Mouse (Mus musculus): ENCODE results near the gene Usf3. TPM values are rescaled to one million over a fixed set of nuclear protein-coding genes. Genes with fewer than 3 reads are reported as not detected.

The Usf3 gene
- total and polyA plus RNA-seq, 3 experiments = 4.0 to 8.5 (median 5.2) TPM

DNA sequence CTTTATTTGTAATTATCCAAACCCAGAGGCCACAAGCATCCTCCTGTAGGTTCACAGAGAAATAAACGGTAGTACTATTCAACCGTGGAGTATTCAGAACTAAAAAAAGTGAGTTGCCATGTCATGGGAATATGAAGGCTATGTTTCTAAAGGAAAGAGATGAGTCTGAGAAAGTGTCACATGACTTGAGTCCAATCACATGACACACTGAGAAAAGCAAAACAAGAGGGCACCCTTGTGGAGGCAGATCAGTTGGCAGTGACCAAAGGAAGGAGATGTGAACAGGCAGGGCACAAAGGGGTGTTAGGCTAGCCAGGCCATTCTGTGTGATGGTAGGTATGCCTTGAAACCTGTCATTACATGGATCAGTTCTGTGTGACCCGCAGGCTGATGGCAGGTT is 79.7 kb downstream of the Usf3 start:
- Histone ChIP-seq H3K27ac (ENCODE audit: insufficient read depth, low read depth) (no peak overlapping the region), H3K4me1 (ENCODE audit: control insufficient read depth in 1 of 2, insufficient read depth in 2 of 2) (peaks cover 0 to 3% of the 10 kb centered on the region in 2 experiments; a peak in 2 of 4 replicates), H3K9ac (ENCODE audit: insufficient read depth, low read depth) (no peak overlapping the region), H3K4me2 (ENCODE audit: insufficient read depth, low read depth, poor library complexity, severe bottlenecking) (no peak overlapping the region), H3K36me3 (replicated peaks in 1 of 2; ENCODE audit: control insufficient read depth in 1 of 2, insufficient read depth in 1 of 2, low read length in 1 of 2) (no peaks in the 10 kb centered on the region), H3K9me3 (replicated peaks; ENCODE audit: low read length) (no peaks in the 10 kb centered on the region), H3K27me3 (replicated peaks) (peaks cover 7% of the 10 kb centered on the region), H3K4me3 (replicated peaks in 1 of 3; ENCODE audit: low read depth in 2 of 3, low read length in 2 of 3, poor library complexity in 1 of 3) (no peak overlapping the region), H3K79me2 (replicated peaks; ENCODE audit: control insufficient read depth, extremely low read depth, insufficient read depth, poor library complexity, severe bottlenecking) (no peaks in the 10 kb centered on the region)
- TF ChIP-seq TCF12 (IDR thresholded peaks at IDR 0.05; ENCODE audit: low read depth, low read length) (no peak), MAZ (IDR thresholded peaks at IDR 0.05; ENCODE audit: low read depth, low read length) (no peak), JUND (conservative IDR thresholded peaks at IDR 0.05; ENCODE audit: low read depth, low read length) (no peak), USF1 (IDR thresholded peaks at IDR 0.05; ENCODE audit: low read depth, low read length) (peak; percentile 64), TBP (conservative IDR thresholded peaks at IDR 0.05; ENCODE audit: low read depth, low read length) (no peak), NRF1 (IDR thresholded peaks at IDR 0.05; ENCODE audit: low read depth, low read length) (no peak), ETS1 (conservative IDR thresholded peaks at IDR 0.05; ENCODE audit: low read depth, low read length) (no peak), BHLHE40 (IDR thresholded peaks at IDR 0.05; ENCODE audit: low read depth, low read length) (0 out of 2 replicates have a peak, but pooled peaks have one; percentile 8), MXI1 (IDR thresholded peaks at IDR 0.05; ENCODE audit: low read depth, low read length) (no peak), POLR2A (IDR thresholded peaks at IDR 0.05; ENCODE audit: low read depth, low read length) (no peak), UBTF (IDR thresholded peaks at IDR 0.05; ENCODE audit: low read depth, low read length) (no peak), PAX5 (IDR thresholded peaks at IDR 0.05; ENCODE audit: low read length) (no peak), POLR2AphosphoS2 (IDR thresholded peaks at IDR 0.05; ENCODE audit: low read depth, low read length) (no peak), ZC3H11A (IDR thresholded peaks at IDR 0.05; ENCODE audit: low read depth, low read length) (no peak), MYC (IDR thresholded peaks at IDR 0.05; ENCODE audit: low read depth, low read length) (no peak), JUN (IDR thresholded peaks at IDR 0.05; ENCODE audit: insufficient read depth, low read depth, low read length) (no peak), ZKSCAN1 (IDR thresholded peaks at IDR 0.05; ENCODE audit: borderline replicate concordance, low read depth, low read length) (no peak), USF2 (conservative IDR thresholded peaks at IDR 0.05; ENCODE audit: low read depth, low read length) (peak; percentile 77)
- in situ Hi-C loops (cut with MboI; ENCODE audit: low pct_ligation_motif_present, low pct_unique_long_range_greater_than_20kb, low sequenced_read_pairs) (loop anchor here (10.0 kb wide), 1 partner anchor 92 kb away; the partner anchor contains the start of gene Spice1), dilution Hi-C loops (cut with MboI; ENCODE audit: extremely low pct_ligation_motif_present, extremely low pct_unique_long_range_greater_than_20kb, low sequenced_read_pairs) (no loop called here)
- no peak for DNase-seq (ENCODE audit: extremely low read depth)

- dilution Hi-C loops (cut with MboI; ENCODE audit: extremely low pct_ligation_motif_present, extremely low pct_unique_long_range_greater_than_20kb, low sequenced_read_pairs) = no loop called here
- H3K79me2 ChIP-seq (replicated peaks; ENCODE audit: control insufficient read depth, extremely low read depth, insufficient read depth, poor library complexity, severe bottlenecking) = no peaks in the 10 kb centered on the region
- no peak overlapping the region for H3K4me2 ChIP-seq (ENCODE audit: insufficient read depth, low read depth, poor library complexity, severe bottlenecking)
These were observed 81.0 kb downstream of the Usf3 start for GRCm38 (mm10) chr16:44253797-44254634.

More at GRCm38 (mm10) chr16:44253797-44254634, 81.0 kb downstream of the Usf3 start:
- Histone ChIP-seq H3K27me3 (replicated peaks) (peaks cover 7% of the 10 kb centered on the region), H3K4me1 (ENCODE audit: control insufficient read depth in 1 of 2, insufficient read depth in 2 of 2) (peaks cover 0 to 3% of the 10 kb centered on the region in 2 experiments; a peak in 2 of 4 replicates), H3K27ac (ENCODE audit: insufficient read depth, low read depth) (no peak overlapping the region), H3K9ac (ENCODE audit: insufficient read depth, low read depth) (no peak overlapping the region), H3K36me3 (replicated peaks in 1 of 2; ENCODE audit: control insufficient read depth in 1 of 2, insufficient read depth in 1 of 2, low read length in 1 of 2) (no peaks in the 10 kb centered on the region), H3K9me3 (replicated peaks; ENCODE audit: low read length) (no peaks in the 10 kb centered on the region), H3K4me3 (replicated peaks in 1 of 3; ENCODE audit: low read depth in 2 of 3, low read length in 2 of 3, poor library complexity in 1 of 3) (no peak overlapping the region)
- DNase-seq (ENCODE audit: extremely low read depth) = no peak
- in situ Hi-C loops (cut with MboI; ENCODE audit: low pct_ligation_motif_present, low pct_unique_long_range_greater_than_20kb, low sequenced_read_pairs) = loop anchor here (10.0 kb wide), 1 partner anchor 91 kb away; the partner anchor contains the start of gene Spice1
- TF ChIP-seq SIN3A (IDR thresholded peaks at IDR 0.05; ENCODE audit: low read length) = no peak
- TF ChIP-seq USF2 (conservative IDR thresholded peaks at IDR 0.05; ENCODE audit: low read depth, low read length) = no peak
- TF ChIP-seq GABPA (IDR thresholded peaks at IDR 0.05; ENCODE audit: insufficient replicate concordance, low read depth, low read length) = no peak
- no peak for TF ChIP-seq EP300 (IDR thresholded peaks at IDR 0.05; ENCODE audit: low read length)
- no peak for TF ChIP-seq RCOR1 (conservative IDR thresholded peaks at IDR 0.05; ENCODE audit: low read depth, low read length)

Measured in CH12.LX (cell line).